Mouse (Mus musculus): ENCODE results near the gene Nudt15. TPM values are rescaled to one million over a fixed set of nuclear protein-coding genes. Genes with fewer than 3 reads are reported as not detected.

Gene Nudt15
- total and polyA plus RNA-seq, 2 experiments = 0.86 to 1.2 TPM

DNA sequence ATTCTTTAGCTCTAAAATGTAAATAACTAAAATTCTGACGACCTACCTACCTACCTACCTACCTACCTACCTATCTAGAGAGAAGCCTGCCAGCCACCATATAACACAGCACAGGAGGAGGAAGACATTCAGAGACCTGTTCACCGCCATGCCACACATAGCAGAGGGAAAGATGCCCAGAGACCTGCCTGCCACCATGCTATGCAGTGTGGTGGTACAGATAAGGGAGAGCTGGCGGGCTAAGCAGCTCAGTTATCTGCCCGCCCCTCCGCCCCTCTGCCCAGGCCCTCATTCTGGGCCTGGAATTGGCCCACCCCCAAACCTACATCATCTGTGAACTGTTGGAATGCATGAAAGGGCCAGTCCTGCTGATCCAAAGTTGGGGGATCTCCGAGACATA, 53.9 kb downstream of the Nudt15 start:
- no peak overlapping the region for H3K9ac ChIP-seq (ENCODE audit: low read depth, low read length)
- no peaks in the 10 kb centered on the region for H3K36me3 ChIP-seq (ENCODE audit: control insufficient read depth, insufficient read depth, low read length)
- 84% methylated on average over 6 of the region's 6 CpGs for WGBS
- no peaks in the 10 kb centered on the region for H3K4me1 ChIP-seq (ENCODE audit: control insufficient read depth, insufficient read depth, low read length)
- no peak overlapping the region for H3K27ac ChIP-seq (replicated peaks; ENCODE audit: insufficient read depth, low read depth, low read length)
- DNase-seq (ENCODE audit: extremely low read depth, low read depth, low spot score) = no peak
- no peak for TF ChIP-seq CTCF (IDR thresholded peaks at IDR 0.05; ENCODE audit: low read depth, low read length)
- no peak for TF ChIP-seq POLR2A (IDR thresholded peaks at IDR 0.05; ENCODE audit: extremely low read depth, insufficient read depth, low read length)
- no peaks in the 10 kb centered on the region for H3K27me3 ChIP-seq (ENCODE audit: control insufficient read depth, insufficient read depth, low read length)
- H3K79me2 ChIP-seq (ENCODE audit: control insufficient read depth, insufficient read depth, low read length) = no peaks in the 10 kb centered on the region
- H3K4me3 ChIP-seq (ENCODE audit: insufficient read depth, low read depth, low read length) = no peak overlapping the region

DNA sequence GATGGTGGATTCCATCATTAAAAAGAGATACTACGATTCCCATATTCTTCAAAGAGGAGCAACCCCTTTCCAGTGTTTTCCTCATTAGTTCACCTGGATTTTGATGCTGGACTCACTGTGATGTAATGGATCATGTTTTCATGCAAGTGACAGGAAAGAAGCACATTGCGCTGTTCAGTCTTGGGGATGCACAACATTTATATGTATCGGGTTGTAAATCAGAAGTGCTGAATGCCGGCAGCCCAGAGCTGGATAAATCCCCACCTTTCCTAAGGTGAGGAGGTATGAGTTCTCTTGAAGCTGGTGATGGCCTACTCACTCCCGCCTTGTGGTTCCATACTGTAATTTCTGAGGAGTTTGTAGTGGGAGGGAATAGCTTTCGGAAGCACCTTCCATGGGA, 54.7 kb downstream of the Nudt15 start:
- no peak for DNase-seq (ENCODE audit: extremely low read depth, low read depth, low spot score)
- WGBS = 98% methylated on average over 6 of the region's 6 CpGs
- no peaks in the 10 kb centered on the region for H3K4me1 ChIP-seq (ENCODE audit: control insufficient read depth, insufficient read depth, low read length)
- no peak for TF ChIP-seq POLR2A (IDR thresholded peaks at IDR 0.05; ENCODE audit: extremely low read depth, insufficient read depth, low read length)
- TF ChIP-seq CTCF (IDR thresholded peaks at IDR 0.05; ENCODE audit: low read depth, low read length) = no peak
- no peaks in the 10 kb centered on the region for H3K27me3 ChIP-seq (ENCODE audit: control insufficient read depth, insufficient read depth, low read length)
- H3K27ac ChIP-seq (replicated peaks; ENCODE audit: insufficient read depth, low read depth, low read length) = no peak overlapping the region
- H3K9ac ChIP-seq (ENCODE audit: low read depth, low read length) = no peak overlapping the region
- H3K36me3 ChIP-seq (ENCODE audit: control insufficient read depth, insufficient read depth, low read length) = no peaks in the 10 kb centered on the region
- H3K4me3 ChIP-seq (ENCODE audit: insufficient read depth, low read depth, low read length) = no peak overlapping the region
- H3K79me2 ChIP-seq (ENCODE audit: control insufficient read depth, insufficient read depth, low read length) = no peaks in the 10 kb centered on the region

DNA sequence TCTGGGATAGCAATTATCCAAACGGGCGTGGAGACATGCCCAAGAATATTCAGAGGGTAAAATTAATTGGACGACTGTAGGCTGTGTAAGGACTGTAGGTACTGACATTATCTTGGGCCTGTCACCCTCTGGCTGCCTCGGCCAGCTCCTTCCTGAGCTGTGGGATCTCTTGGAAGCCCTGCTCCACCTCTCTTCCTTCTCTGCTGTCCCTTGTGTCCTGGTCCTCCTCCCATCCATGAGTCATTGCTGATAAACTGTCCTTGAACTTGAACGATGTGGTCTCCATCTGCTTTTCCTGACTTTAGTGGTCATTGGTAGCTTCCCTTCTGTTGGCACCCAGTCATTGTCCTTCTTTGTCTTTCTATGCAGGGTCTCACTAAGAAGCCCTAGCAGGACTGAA, 61.4 kb downstream of the Nudt15 start:
- WGBS = 75% methylated on average over 5 of the region's 5 CpGs

DNA sequence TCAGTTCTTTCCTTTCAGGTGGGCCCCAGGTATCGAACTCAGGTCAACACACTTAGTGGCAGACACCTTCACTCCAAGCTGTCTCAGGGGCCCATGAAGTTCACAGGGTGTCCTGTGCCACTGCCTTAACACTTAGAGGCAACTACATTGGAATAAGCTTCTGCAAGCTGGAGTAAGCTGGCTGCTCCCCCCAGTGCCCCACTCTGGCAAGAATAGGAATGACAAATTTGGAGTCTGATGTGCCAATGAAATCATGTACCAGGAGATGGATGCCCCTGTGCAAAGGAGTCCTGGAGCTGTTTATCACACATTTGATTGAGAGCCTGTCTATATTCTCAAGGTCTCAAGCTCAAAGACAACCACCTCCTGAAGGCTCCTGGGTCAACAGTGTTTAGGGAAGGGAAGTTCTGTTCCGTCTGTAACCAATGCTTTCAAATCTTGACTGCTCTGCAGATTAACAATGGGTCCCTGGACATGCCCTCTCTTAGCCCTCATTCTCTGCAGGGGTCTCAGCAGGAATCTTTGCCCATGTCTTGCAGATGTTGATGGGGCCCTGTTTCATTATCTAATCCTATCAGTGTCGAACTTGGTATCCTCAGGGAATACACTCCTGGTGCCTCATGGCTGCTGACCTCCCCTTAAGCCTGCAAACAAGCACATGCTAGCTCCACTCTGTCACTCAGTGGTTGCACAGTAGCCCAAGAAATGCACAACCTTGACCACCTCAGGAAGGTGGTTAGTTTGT, 63.5 kb downstream of the Nudt15 start:
- Histone ChIP-seq H3K79me2 (ENCODE audit: control insufficient read depth, insufficient read depth, low read length) (no peaks in the 10 kb centered on the region), H3K9ac (ENCODE audit: low read depth, low read length) (no peak overlapping the region), H3K4me3 (ENCODE audit: insufficient read depth, low read depth, low read length) (no peak overlapping the region), H3K4me1 (ENCODE audit: control insufficient read depth, insufficient read depth, low read length) (no peaks in the 10 kb centered on the region), H3K36me3 (ENCODE audit: control insufficient read depth, insufficient read depth, low read length) (no peaks in the 10 kb centered on the region), H3K27ac (replicated peaks; ENCODE audit: insufficient read depth, low read depth, low read length) (no peak overlapping the region), H3K27me3 (ENCODE audit: control insufficient read depth, insufficient read depth, low read length) (no peaks in the 10 kb centered on the region)
- DNase-seq (ENCODE audit: extremely low read depth, low read depth, low spot score) = no peak
- TF ChIP-seq POLR2A (IDR thresholded peaks at IDR 0.05; ENCODE audit: extremely low read depth, insufficient read depth, low read length) = no peak
- no peak for TF ChIP-seq CTCF (IDR thresholded peaks at IDR 0.05; ENCODE audit: low read depth, low read length)
- 86% methylated on average over 3 of the region's 3 CpGs for WGBS

More for the DNA sequence above, 61.4 kb downstream of the Nudt15 start:
- Histone ChIP-seq H3K27me3 (ENCODE audit: control insufficient read depth, insufficient read depth, low read length) (no peaks in the 10 kb centered on the region), H3K27ac (replicated peaks; ENCODE audit: insufficient read depth, low read depth, low read length) (no peak overlapping the region), H3K4me1 (ENCODE audit: control insufficient read depth, insufficient read depth, low read length) (no peaks in the 10 kb centered on the region), H3K79me2 (ENCODE audit: control insufficient read depth, insufficient read depth, low read length) (no peaks in the 10 kb centered on the region), H3K9ac (ENCODE audit: low read depth, low read length) (no peak overlapping the region), H3K4me3 (ENCODE audit: insufficient read depth, low read depth, low read length) (no peak overlapping the region), H3K36me3 (ENCODE audit: control insufficient read depth, insufficient read depth, low read length) (no peaks in the 10 kb centered on the region)
- TF ChIP-seq CTCF (IDR thresholded peaks at IDR 0.05; ENCODE audit: low read depth, low read length) = no peak
- no peak for TF ChIP-seq POLR2A (IDR thresholded peaks at IDR 0.05; ENCODE audit: extremely low read depth, insufficient read depth, low read length)
- DNase-seq (ENCODE audit: extremely low read depth, low read depth, low spot score) = no peak

DNA sequence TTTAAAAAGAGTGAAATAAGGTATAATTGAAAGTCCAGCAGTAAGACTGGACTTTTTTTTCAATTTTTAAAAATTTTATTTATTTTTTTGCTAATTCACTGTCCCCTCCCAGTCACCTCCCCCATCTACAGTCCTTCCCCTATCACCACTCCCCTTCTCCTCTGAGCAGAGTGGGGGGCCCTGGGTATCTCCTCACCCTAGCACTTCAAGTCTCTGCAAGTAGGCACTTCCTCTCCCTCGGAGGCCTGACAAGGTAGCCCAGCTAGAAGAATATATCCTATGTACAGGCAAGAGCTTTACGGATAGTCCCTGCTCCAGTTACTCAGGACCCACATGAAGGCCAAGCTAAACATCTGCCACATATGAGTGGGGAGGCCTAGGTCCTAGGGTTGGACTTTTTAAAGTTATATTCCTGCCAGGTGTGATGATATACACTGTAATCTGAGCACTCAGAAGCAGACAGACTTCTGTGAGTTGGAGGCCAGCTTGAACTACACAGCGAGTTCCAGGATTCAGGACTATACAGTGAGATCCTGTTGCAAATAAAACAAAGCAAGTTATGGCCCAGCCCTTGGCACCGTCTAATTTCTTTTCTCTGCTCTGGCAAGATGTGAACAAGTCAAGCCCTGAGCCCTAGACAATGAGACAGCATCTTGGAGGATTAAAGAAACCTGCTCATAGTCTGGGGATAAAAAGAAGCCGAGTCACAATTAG, 64.4 kb downstream of the Nudt15 start:
- DNase-seq (ENCODE audit: extremely low read depth, low read depth, low spot score) = no peak
- H3K4me3 ChIP-seq (ENCODE audit: insufficient read depth, low read depth, low read length) = no peak overlapping the region
- H3K9ac ChIP-seq (ENCODE audit: low read depth, low read length) = no peak overlapping the region
- WGBS = 85% methylated on average over 5 of the region's 5 CpGs
- H3K79me2 ChIP-seq (ENCODE audit: control insufficient read depth, insufficient read depth, low read length) = no peaks in the 10 kb centered on the region
- TF ChIP-seq CTCF (IDR thresholded peaks at IDR 0.05; ENCODE audit: low read depth, low read length) (no peak), POLR2A (IDR thresholded peaks at IDR 0.05; ENCODE audit: extremely low read depth, insufficient read depth, low read length) (no peak)
- H3K27ac ChIP-seq (replicated peaks; ENCODE audit: insufficient read depth, low read depth, low read length) = no peak overlapping the region
- H3K27me3 ChIP-seq (ENCODE audit: control insufficient read depth, insufficient read depth, low read length) = no peaks in the 10 kb centered on the region
- H3K36me3 ChIP-seq (ENCODE audit: control insufficient read depth, insufficient read depth, low read length) = no peaks in the 10 kb centered on the region
- no peaks in the 10 kb centered on the region for H3K4me1 ChIP-seq (ENCODE audit: control insufficient read depth, insufficient read depth, low read length)

- no peak overlapping the region for H3K9ac ChIP-seq (ENCODE audit: low read depth, low read length)
- TF ChIP-seq POLR2A (IDR thresholded peaks at IDR 0.05; ENCODE audit: extremely low read depth, insufficient read depth, low read length) (no peak), CTCF (IDR thresholded peaks at IDR 0.05; ENCODE audit: low read depth, low read length) (no peak)
- H3K36me3 ChIP-seq (ENCODE audit: control insufficient read depth, insufficient read depth, low read length) = no peaks in the 10 kb centered on the region
- no peak overlapping the region for H3K27ac ChIP-seq (replicated peaks; ENCODE audit: insufficient read depth, low read depth, low read length)
- DNase-seq (ENCODE audit: extremely low read depth, low read depth, low spot score) = no peak
- no peak overlapping the region for H3K4me3 ChIP-seq (ENCODE audit: insufficient read depth, low read depth, low read length)
- no peaks in the 10 kb centered on the region for H3K79me2 ChIP-seq (ENCODE audit: control insufficient read depth, insufficient read depth, low read length)
- WGBS = 87% methylated on average over 1 of the region's 1 CpGs
- H3K4me1 ChIP-seq (ENCODE audit: control insufficient read depth, insufficient read depth, low read length) = peaks cover 1% of the 10 kb centered on the region; the same call in 1 of the 2 replicates
- no peaks in the 10 kb centered on the region for H3K27me3 ChIP-seq (ENCODE audit: control insufficient read depth, insufficient read depth, low read length)
These were observed 68.3 kb downstream of the Nudt15 start for GRCm38 (mm10) chr14:73479771-73480170.
